Mouse (Mus musculus) heart, adult 2 months (tissue): ENCODE results near the gene Agpat1. TPM values are rescaled to one million over a fixed set of nuclear protein-coding genes. Genes with fewer than 3 reads are reported as not detected.

Experiments used
- DNase-seq, 2 experiments: peaks; one replicate each; pipeline ENCODE4 v3.0.0; 2021
- H3K27ac ChIP-seq: fragments of 200-600 bp; 2 replicates; pipeline ENCODE4 v1.8.1; 2022
- H3K27me3 ChIP-seq: fragments of 200-500 bp; 2 replicates; pipeline ENCODE4 v1.6.1; 2012; ENCODE audit warnings: mild to moderate bottlenecking, low read length, inconsistent platforms, mixed read lengths; ENCODE audit not compliant: control insufficient read depth, insufficient read depth
- H3K36me3 ChIP-seq: fragments of 200-500 bp; 2 replicates; pipeline ENCODE4 v1.6.1; 2012; ENCODE audit warnings: low read length, inconsistent platforms; ENCODE audit not compliant: control insufficient read depth, insufficient read depth
- H3K4me1 ChIP-seq: fragments of 200-500 bp; 2 replicates; pipeline ENCODE4 v1.6.1; 2011; ENCODE audit warnings: low read length; ENCODE audit not compliant: control insufficient read depth, insufficient read depth
- H3K4me3 ChIP-seq: fragments of 200-600 bp; 2 replicates; pipeline ENCODE4 v1.8.1; 2022
- H3K79me2 ChIP-seq: fragments of 200-500 bp; replicated peaks from 2 replicates; pipeline ENCODE4 v1.6.1; 2012; ENCODE audit warnings: mild to moderate bottlenecking, inconsistent platforms, low read length, moderate library complexity, mixed read lengths; ENCODE audit not compliant: control insufficient read depth, insufficient read depth
- H3K9ac ChIP-seq: fragments of 200-500 bp; 2 replicates; pipeline ENCODE4 v1.6.1; 2012; ENCODE audit warnings: low read depth, mild to moderate bottlenecking, control low read depth, inconsistent platforms, low read length, mixed read lengths
- CTCF ChIP-seq: fragments of 200-600 bp; IDR thresholded peaks from 2 replicates; pipeline ENCODE4 v1.8.1; 2022; ENCODE audit warnings: antibody characterized with exemption, mild to moderate bottlenecking, moderate library complexity
- EP300 ChIP-seq: fragments of 200-500 bp; IDR thresholded peaks from 2 replicates; pipeline ENCODE4 v1.6.1; 2011; ENCODE audit warnings: low read depth, low read length, control low read depth; ENCODE audit not compliant: insufficient read depth
- POLR2A ChIP-seq: fragments of 200-500 bp; IDR thresholded peaks from 2 replicates; pipeline ENCODE4 v1.6.1; 2011; ENCODE audit warnings: mild to moderate bottlenecking, low read depth, low read length, control low read depth; ENCODE audit not compliant: insufficient read depth
- WGBS: fragments of 180-500 bp; shearing (Covaris S2); methylation state at CpG from one replicate; pipeline ENCODE4 v1.1.7; 2018; 5-methylcytosine and 5-hydroxymethylcytosine counted together
- intact Hi-C: fragments of 180-260 bp; cut with DNase I; formaldehyde crosslinking; loops from one replicate; pipeline ENCODE4 v1.15.1; 2025
- polyA plus RNA-seq: library from polyadenylated mRNA; depleted of rRNA; stranded (reverse); fragments of >200 nt; gene quantifications from 2 replicates; pipeline ENCODE4 v1.2.3, GENCODE M21; 2012
- total RNA-seq, 2 experiments: library from RNA; stranded (reverse); gene quantifications; 2 replicates each; pipeline ENCODE4 v1.2.3; 2021

Agpat1 gene
- total and polyA plus RNA-seq, 3 experiments = 64.8 to 178 (median 68.9) TPM

DNA sequence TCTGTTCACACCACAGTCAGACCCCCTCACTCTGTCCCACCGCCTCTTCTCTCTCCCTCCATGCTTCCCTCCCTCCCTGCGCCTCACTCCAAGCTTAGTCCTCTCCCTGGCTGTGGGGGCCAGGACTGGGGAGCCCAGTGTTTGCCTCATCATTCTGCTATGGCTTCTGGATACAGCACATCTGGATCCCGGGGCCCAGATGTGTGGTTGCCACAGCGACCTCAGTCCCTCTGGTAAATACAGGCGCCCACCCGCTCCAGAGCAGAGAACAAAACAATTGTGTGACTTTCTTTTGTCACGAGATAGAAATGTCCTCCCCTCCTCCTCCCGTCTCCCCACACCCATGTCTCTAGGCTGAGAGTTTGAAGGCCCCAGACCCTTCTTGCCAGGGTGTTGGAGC lies 52.6 kb downstream of the Agpat1 start:
- no peaks in the 10 kb centered on the region for H3K36me3 ChIP-seq
- peak; percentile 65 to 75 for DNase-seq
- H3K27ac ChIP-seq = peak overlapping the region; percentile 83
- no peaks in the 10 kb centered on the region for H3K27me3 ChIP-seq
- WGBS = 60% methylated on average over 8 of the region's 8 CpGs
- TF ChIP-seq POLR2A (no peak), EP300 (no peak), CTCF (no peak)
- H3K9ac ChIP-seq = no peak overlapping the region
- intact Hi-C loops = loop anchor here (5.0 kb wide), 1 partner anchor 36 kb away; no protein-coding TSS in a partner anchor
- no peaks in the 10 kb centered on the region for H3K79me2 ChIP-seq
- peaks cover 32% of the 10 kb centered on the region for H3K4me1 ChIP-seq
- no peak overlapping the region for H3K4me3 ChIP-seq

DNA sequence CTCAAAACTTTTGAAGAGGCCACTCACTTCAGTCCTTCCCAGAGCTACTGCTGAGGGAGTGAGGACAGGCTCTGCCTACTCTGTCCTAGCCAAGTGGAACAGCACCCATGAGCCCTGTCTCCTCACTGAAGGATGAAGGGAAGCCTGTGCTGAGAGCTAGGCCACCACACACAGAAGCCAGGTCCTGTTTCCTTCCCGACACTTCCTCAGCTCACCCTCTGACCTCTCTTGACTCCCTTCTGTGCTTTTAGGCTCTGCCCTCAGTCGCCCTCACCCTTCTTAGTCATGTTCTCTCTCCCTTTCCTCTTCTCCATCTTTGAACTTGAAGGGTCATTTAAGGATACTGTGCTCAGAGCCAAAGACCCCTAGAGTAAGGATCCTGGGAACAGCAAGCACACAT lies 53.2 kb downstream of the Agpat1 start:
- peak overlapping the region; percentile 83 for H3K27ac ChIP-seq
- no peak overlapping the region for H3K9ac ChIP-seq
- H3K79me2 ChIP-seq = no peaks in the 10 kb centered on the region
- H3K4me1 ChIP-seq = peaks cover 33% of the 10 kb centered on the region
- intact Hi-C loops = loop anchor here (5.0 kb wide), 1 partner anchor 35 kb away; no protein-coding TSS in a partner anchor
- H3K27me3 ChIP-seq = no peaks in the 10 kb centered on the region
- no peak overlapping the region for H3K4me3 ChIP-seq
- no peak for TF ChIP-seq POLR2A
- H3K36me3 ChIP-seq = no peaks in the 10 kb centered on the region
- no peak for DNase-seq
- 18% methylated on average over 2 of the region's 2 CpGs for WGBS

DNA sequence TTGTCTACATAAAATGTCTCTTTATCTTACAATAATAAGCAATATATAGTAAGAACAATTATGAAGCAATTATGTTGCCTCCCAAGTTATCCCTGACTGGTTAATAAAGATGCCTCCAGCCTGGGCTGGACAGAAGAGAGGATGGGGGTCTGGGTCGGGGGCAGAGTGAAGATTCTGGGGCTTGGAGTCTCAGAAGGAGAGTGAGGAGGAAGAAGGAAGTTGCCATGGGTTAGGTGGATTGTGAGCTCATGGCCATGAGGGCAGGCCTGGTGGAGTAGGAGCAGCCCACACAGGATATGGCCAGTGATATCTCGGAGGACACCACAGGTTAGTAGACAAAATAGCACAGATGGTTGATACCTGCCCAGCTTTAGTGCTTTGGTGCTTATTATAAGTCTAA lies 54.1 kb downstream of the Agpat1 start:
- TF ChIP-seq POLR2A (no peak), CTCF (no peak), EP300 (no peak)
- Histone ChIP-seq H3K4me3 (no peak overlapping the region), H3K27me3 (no peaks in the 10 kb centered on the region), H3K36me3 (no peaks in the 10 kb centered on the region), H3K79me2 (no peaks in the 10 kb centered on the region), H3K27ac (peak overlapping the region; percentile 85), H3K9ac (no peak overlapping the region), H3K4me1 (peaks cover 33% of the 10 kb centered on the region)
- intact Hi-C loops = loop anchor here (5.0 kb wide), 1 partner anchor 34 kb away; no protein-coding TSS in a partner anchor
- DNase-seq = no peak
- 55% methylated on average over 2 of the region's 2 CpGs for WGBS

DNA sequence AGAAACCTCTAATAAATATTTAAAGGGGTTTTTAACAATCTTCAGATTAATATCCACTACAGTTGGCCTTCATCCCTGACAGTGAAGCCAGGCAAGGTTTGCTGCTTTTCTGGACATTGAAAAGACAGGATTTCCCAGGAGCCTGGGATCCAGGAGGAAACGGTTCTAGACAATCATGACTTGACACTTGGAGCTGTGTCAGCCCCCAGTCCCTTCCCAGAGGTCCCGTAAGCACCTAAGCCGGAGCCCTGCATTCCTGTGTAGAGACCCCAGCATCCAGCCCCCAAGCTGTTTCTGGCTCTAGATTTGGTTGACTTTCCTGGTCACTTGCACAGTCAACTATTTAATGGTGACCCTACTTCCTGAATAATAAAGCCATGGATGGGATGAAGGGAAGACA lies 54.5 kb downstream of the Agpat1 start:
- peaks cover 36% of the 10 kb centered on the region for H3K4me1 ChIP-seq
- WGBS = 53% methylated on average over 3 of the region's 3 CpGs

DNA sequence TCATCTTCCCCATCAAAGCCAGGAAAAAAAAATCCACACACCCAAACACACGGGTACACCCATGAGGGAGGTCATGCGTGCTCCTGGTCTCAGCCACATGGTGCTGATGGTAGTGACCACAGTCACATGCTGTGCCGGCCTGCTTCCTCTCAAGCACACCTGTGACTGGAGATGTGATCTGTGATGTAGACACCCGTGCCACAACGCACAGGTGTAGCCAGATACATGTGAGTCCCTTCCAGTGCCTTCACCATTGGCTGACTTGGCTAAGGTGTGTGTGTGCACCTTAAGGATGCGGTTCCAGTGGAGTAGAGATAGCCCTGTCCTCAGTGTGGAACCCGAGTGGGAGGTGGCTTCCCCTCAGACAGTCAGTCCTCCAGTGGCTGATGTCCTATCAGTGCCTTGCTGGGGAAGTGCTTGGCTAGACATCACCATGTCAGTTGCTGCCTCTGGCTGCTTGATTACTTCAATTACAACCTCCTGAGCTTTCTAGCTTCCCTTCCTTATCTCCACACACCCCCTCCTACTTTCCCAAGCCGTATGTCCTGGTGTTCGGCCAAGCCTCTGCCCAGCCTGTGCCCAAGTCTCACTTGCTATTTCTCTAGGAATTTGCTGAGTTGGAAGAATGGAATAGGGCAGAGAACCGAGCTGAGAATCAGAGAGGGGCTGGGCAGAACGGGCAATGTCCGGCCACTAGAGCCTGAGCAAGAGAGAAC lies 55.3 kb downstream of the Agpat1 start:
- Histone ChIP-seq H3K79me2 (no peaks in the 10 kb centered on the region), H3K27ac (peak overlapping the region; percentile 85), H3K27me3 (no peaks in the 10 kb centered on the region), H3K4me1 (peaks cover 33% of the 10 kb centered on the region), H3K36me3 (no peaks in the 10 kb centered on the region), H3K4me3 (no peak overlapping the region), H3K9ac (no peak overlapping the region)
- TF ChIP-seq POLR2A = no peak
- TF ChIP-seq EP300 = no peak
- TF ChIP-seq CTCF = no peak
- intact Hi-C loops = loop anchor here (5.0 kb wide), 1 partner anchor 33 kb away; no protein-coding TSS in a partner anchor
- DNase-seq = peak in 1 of 2 experiments; percentile 31
- WGBS = 40% methylated on average over 12 of the region's 12 CpGs

More for the DNA sequence above, 54.5 kb downstream of the Agpat1 start:
- H3K4me3 ChIP-seq = no peak overlapping the region
- DNase-seq = no peak
- no peak overlapping the region for H3K9ac ChIP-seq
- TF ChIP-seq EP300 (no peak), POLR2A (no peak), CTCF (no peak)
- intact Hi-C loops = loop anchor here (5.0 kb wide), 1 partner anchor 34 kb away; no protein-coding TSS in a partner anchor
- H3K79me2 ChIP-seq = no peaks in the 10 kb centered on the region
- no peaks in the 10 kb centered on the region for H3K27me3 ChIP-seq
- no peaks in the 10 kb centered on the region for H3K36me3 ChIP-seq
- H3K27ac ChIP-seq = peak overlapping the region; percentile 85

DNA sequence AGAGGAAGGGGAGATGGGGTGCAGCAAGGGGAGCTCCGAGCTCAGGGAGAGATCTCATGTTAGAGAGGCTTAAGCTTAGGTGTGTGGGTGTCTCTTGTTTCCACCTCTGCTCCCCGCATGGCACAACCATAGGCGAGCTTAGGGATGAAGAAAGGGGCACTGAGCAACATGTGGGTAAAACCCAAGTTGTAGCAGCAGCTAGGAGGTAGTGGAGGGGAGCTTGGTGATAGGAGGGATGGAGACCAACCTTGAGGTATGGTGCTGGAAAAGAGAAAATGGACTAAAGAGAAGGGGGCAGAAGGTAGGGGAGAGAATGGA lies 55.8 kb downstream of the Agpat1 start:
- H3K9ac ChIP-seq = no peak overlapping the region
- H3K4me3 ChIP-seq = no peak overlapping the region
- no peaks in the 10 kb centered on the region for H3K36me3 ChIP-seq
- DNase-seq = no peak
- peaks cover 31% of the 10 kb centered on the region for H3K4me1 ChIP-seq
- H3K27me3 ChIP-seq = no peaks in the 10 kb centered on the region
- no peaks in the 10 kb centered on the region for H3K79me2 ChIP-seq
- peak overlapping the region; percentile 85 for H3K27ac ChIP-seq
- TF ChIP-seq POLR2A = no peak
- intact Hi-C loops = loop anchor here (5.0 kb wide), 1 partner anchor 32 kb away; no protein-coding TSS in a partner anchor
- 65% methylated on average over 3 of the region's 3 CpGs for WGBS
